Mouse (Mus musculus) gastrocnemius, postnatal 10 days (tissue): ENCODE measurements around the gene Snn. TPM values are rescaled to one million over a fixed set of nuclear protein-coding genes. Genes with fewer than 3 reads are reported as not detected.

ENCODE experiments used
- DNase-seq: peaks from one replicate; pipeline ENCODE4 v3.0.0; 2021; ENCODE audit warnings: mixed read lengths
- total RNA-seq, 2 experiments: library from RNA; stranded (reverse); gene quantifications; 2 replicates each; pipeline ENCODE4 v1.2.3; 2021

The Snn gene
- total RNA-seq, 2 experiments from 2014 or later: 14.1 to 17.6 TPM

DNA sequence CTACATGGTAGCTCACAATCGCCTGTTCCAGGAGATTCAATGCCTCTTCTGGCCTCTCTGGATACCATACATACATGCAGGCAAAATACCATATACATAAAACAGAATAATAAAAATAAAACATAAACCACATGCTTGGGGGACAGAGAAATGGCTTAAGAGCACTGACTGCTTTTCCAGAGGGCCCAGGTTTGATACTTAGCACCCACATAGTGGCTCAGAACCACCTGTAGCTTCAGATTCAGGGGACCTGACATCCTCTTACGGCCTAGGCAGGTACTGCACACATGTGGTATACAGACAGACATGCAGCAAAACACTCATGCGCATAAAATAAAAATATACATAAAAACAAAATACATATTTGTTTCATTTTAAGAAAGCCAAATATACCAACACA lies 25.6 kb downstream of the Snn start:
- no peak for DNase-seq

DNA sequence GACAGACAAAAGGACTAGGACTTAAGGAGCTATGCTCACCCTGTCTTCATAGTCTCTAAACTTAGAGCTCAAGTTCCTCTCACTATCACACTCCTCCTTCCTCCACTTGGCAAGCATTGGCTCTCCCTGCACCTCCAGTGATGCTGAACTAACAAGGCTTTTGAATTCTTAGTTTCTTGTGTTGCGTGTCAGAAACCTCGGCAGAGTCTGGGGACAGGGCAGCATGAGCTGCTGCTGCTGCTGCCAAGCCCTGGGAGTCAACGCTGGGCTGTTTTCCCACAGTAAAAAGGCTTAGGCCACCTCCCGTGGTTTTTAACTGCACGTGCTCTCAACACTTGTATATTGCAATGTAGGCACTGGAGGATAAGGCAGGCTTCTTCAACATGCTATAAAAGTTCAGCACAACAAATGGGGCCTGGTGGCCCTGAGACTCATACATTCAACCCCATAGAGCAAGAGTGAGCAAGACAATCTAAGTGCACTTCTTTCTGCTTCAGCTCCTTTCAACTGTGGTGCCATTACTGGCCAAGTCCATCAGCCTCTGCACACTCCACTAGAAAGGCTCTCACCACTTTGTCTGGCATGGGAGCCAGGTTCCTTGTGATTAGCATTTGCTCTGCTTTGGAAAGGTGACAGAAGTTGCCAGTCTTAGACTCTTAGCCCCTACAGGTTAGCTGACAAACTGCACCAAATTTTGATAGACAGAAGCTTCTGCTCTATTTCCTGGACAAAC lies 26.3 kb downstream of the Snn start:
- no peak for DNase-seq

GRCm38 (mm10) chr16:11090836-11091570 lies 30.3 kb downstream of the Snn start:
- no peak for DNase-seq

GRCm38 (mm10) chr16:11092061-11092460 lies 31.3 kb downstream of the Snn start:
- no peak for DNase-seq

DNA sequence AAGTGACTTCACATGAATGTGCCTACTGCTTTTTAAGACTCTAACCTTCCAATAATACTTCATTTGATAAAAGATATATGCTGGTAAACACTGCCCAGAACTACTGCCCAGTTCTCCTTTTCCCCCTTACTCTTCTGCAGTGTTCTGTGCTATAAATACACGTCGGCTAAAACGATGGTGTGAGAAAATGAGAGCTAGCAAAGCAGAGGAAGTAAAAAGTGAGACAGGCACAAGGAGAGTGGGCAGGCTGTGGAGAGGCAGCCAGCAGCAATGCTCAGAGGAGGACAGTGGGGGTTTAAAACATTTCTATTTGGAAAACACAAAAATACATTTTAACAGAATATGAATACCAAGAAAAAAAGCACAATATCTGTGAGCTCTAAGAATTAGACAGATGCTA lies 31.8 kb downstream of the Snn start:
- DNase-seq: no peak

DNA sequence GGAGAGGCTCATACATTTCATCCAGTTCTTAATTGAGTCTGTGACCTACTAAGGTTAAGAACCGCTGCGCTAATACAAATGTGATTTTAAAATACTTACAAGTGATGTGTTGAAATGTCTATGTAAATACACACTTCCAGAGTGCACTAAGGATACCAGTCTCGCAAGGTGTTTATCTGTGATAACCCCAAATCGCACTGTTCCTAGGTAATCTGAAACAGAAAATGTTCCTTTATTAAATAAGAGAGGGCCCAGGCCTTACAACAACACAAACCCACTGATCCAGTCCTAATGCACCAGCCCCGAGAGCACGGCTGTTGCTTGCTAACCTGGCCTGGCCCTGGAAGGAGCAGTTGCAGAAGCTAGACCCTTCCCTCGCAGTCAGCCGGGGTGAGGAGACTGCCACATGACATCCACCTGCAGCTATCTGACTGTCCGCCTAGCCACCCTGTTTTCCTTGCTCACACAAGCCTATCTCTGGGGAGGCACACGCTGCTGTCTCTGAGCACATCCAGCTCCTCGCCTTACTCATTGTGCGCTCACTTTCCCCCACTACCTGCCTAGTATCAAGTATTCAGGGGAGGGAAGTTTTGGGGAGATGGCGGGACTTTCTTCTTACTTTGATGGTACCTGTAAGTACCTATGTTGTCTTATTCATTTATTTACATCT lies 33.1 kb downstream of the Snn start:
- no peak for DNase-seq

GRCm38 (mm10) chr16:11097301-11097700 lies 36.6 kb downstream of the Snn start:
- no peak for DNase-seq

- no peak for DNase-seq
Observed at GRCm38 (mm10) chr16:11104905-11105304, 44.2 kb downstream of the Snn start.

DNA sequence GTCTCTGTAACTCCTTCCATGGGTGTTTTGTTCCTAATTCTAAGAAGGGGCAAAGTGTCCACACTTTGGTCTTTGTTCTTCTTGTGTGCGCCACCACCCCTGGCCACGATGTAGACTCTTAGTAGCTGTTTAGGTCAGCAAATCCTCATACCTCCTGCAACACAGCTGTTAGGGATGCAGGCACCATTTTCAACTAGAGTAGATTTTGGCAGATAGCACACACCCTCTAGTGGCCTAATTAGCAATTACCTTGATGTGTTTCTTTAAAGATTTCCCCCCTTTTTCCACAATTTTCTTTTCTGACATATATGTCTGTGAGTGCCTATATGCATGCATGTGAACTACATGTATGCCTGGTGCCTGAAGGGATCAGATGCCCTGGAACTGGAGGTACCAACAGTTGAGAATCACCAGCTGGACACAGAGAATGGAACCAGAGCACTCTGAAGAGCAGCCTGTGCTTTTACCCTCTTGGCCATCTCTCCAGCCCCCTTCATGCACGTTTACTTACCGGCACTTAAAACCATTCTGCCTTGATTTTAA lies 48.5 kb downstream of the Snn start:
- DNase-seq: no peak

DNA sequence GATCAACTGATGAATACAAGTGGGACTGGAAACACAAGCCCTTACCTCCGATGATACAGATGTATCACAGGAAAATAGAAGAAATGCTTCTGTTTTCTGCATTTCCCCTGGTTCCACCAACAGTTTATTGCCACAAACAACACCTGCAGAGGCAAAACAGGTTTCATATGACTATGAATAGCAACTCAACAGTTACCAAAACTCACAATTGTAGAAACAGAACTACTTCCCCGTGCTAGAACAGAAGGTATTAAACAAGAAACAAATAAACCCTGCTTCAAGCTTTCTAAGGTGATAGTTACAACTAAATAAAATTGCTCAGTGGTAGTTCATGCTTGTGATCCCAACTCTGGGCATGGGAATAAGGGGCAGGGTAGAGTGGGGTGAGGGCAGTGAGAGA lies 61.9 kb downstream of the Snn start:
- DNase-seq: no peak

- no peak for DNase-seq
Observed at GRCm38 (mm10) chr16:11124110-11124509, 63.4 kb downstream of the Snn start.

Other genes with a start within 250 kb of the Snn start
- not detected for gene Gm11172, start 248.0 kb upstream of the Snn start, total RNA-seq
- gene Rmi2, start 225.9 kb upstream of the Snn start, total RNA-seq: 1 to 10 TPM; 1.6 TPM
- gene Litaf, start 5.2 kb downstream of the Snn start, total RNA-seq: 10 to 100 TPM; 25.5 to 25.7 TPM
- 10 to 100 TPM in 1 of 2 experiments, 1 to 10 TPM in 1; 9.3 to 14.1 TPM for gene Txndc11, start 73.7 kb downstream of the Snn start, total RNA-seq
- gene Zc3h7a, start 115.4 kb downstream of the Snn start, total RNA-seq: 10 to 100 TPM; 26.9 to 45.7 TPM
- 10 to 100 TPM; 64.1 to 66.7 TPM for gene Rsl1d1, start 142.4 kb downstream of the Snn start, total RNA-seq
- gene Gspt1, start 193.4 kb downstream of the Snn start, total RNA-seq: 10 to 100 TPM; 69.9 to 73.9 TPM